Mouse (Mus musculus): ENCODE data around the gene Syngr2.

DNA sequence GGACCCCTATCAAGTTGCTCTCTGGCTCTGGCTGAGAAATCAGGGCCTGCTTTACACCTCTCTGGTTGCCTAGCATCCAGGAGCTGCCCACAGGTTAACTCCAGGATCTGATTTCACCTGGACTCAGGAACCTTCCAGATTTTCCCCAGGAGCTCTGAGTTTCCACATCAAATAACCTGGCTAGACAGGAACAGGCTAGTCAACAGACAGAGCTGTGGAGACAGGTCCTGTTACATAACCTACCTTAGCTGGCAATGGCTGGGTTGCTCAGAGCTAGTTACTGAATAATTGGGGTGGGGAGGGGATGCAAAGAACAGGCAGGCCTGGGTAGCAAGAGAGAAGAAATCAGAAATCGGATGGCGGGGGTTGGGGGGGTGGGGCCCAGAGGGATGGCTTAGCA, 35.5 kb downstream of the Syngr2 start:
- no peak for TF ChIP-seq POLR2A (IDR thresholded peaks at IDR 0.05; ENCODE audit: low read depth, low read length)
- no peak for TF ChIP-seq CTCF (conservative IDR thresholded peaks at IDR 0.05; ENCODE audit: insufficient read depth, insufficient read length, low read depth, low read length)
